Mouse (Mus musculus): ENCODE measurements around the gene Gpatch8.

GRCm38 (mm10) chr11:102556031-102556715 is at the start of gene Gpatch8:
- TF ChIP-seq CTCF (IDR thresholded peaks at IDR 0.05; ENCODE audit: control insufficient read depth, insufficient read depth, insufficient replicate concordance, low read depth, low read length) (0 out of 2 replicates have a peak, but pooled peaks have one; percentile 8), POLR2A (IDR thresholded peaks at IDR 0.05; ENCODE audit: control insufficient read depth, low read depth, low read length) (peak; percentile 73)

Measured in testis, adult 2 months (tissue).